Mouse (Mus musculus) mature B cell (primary cell): ENCODE measurements at regions not wholly inside any gene's neighbourhood (a gene's known extent, or its start where the extent isn't known, plus 50 kb on each side); places are given as distances from the start of the nearest gene placed in this dataset.
"Not testable (repeated sequence)": the region's sequence is repeated elsewhere in the genome, so short reads cannot be mapped to it uniquely, and the experiment has no call there.

Experiments used
- in situ Hi-C: fragments of 300-500 bp; cut with MboI; formaldehyde crosslinking; loops from 2 replicates; pipeline ENCODE4 v1.14.3; 2019

DNA sequence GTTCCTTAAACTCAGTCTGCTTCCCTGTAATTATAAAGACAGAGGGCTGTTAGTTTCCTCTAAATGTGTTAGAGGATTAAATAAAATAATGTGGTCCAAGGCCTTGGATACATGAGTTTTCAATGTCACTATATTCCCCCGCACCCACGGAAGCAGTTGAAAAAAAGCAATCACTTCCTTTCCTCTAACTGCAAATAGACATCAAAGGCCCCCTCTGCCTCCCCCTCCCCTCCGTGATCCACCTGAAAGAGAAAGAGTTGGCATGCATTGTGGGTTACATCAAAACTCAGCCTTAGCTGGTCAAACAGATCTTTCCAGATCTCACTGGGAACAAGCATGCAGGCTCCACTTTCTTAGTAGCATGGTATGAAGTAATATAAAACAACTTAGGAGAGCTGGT is 479.2 kb downstream of the Tns1 start:
- in situ Hi-C loops: no loop called here

DNA sequence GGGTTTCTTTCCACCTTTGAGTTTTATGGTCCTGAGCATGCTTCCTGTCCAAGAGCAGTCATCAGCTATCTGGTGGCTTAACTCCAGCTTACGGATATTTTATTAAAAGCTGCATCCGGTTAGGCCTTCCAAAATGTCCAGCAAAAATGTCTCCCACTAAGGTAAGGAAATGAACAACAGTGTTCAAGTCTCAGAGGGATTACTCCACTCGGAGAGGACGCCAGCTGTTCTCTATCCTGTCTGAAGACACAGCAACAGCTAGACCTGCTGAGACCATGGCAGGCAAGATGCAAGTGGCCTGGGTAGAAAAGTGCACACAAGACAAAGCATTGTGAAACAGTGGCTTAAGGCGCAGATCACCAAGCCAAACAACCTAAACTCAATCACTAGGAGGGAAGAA is 479.9 kb downstream of the Tns1 start:
- in situ Hi-C loops: no loop called here

DNA sequence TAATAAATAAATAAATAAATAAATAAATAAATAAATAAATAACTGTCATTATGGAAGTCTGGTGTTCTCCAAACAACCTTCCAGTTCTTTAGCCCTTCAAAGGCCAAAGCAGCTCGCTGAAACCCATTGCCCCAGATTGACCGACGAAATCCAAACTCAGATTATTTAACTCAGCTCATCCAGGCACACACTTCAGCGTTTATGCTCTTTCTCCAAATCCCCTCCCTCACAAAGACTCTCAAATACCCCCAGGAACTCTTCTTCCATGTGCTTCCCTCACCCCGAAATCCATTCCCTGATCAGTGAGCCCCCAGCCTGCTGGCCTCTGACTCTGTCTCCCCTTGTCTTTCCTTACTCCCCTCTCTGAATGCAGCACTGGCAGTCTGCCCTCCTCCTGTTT is 480.8 kb downstream of the Tns1 start:
- in situ Hi-C loops: no loop called here

DNA sequence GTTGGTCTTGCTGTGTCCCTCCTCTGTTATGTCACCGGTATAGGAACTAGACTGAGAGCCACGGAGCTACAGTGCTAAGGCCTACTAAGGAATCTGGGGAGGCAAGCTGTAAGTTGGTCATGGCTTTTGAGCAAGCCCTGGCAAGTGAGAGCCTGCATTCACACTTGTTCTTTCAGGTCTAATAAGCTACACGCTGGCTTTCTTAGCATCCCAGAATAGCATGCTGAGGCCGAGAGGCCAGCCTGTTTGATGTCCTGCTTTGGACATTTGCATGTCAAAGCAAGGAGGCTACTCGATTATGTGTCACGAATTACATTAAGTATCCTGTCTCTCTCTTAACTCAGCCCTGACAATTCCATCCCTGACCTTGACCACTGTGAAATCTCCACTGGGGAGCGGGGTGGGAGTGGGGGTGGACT is 481.5 kb downstream of the Tns1 start:
- in situ Hi-C loops: no loop called here

DNA sequence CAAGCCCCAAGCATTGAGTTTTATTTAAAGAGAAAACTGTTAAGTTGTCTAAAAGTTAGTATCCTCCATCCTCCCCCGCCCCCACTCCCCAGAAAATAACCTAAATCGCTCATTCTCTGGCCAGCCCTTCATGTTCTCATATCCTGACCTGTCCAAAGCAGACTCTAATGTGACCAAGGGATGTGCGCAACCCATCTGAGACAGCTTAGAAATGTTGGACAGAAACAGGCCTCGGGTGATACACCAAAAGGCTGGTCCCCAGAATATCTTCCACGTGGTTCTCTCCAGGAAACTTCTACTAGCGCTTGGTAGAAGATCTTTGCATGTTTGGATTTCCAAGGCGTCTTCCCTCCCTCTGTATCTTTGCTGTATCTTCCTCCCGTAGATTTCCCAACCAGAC is 482.8 kb downstream of the Tns1 start:
- in situ Hi-C loops: no loop called here

DNA sequence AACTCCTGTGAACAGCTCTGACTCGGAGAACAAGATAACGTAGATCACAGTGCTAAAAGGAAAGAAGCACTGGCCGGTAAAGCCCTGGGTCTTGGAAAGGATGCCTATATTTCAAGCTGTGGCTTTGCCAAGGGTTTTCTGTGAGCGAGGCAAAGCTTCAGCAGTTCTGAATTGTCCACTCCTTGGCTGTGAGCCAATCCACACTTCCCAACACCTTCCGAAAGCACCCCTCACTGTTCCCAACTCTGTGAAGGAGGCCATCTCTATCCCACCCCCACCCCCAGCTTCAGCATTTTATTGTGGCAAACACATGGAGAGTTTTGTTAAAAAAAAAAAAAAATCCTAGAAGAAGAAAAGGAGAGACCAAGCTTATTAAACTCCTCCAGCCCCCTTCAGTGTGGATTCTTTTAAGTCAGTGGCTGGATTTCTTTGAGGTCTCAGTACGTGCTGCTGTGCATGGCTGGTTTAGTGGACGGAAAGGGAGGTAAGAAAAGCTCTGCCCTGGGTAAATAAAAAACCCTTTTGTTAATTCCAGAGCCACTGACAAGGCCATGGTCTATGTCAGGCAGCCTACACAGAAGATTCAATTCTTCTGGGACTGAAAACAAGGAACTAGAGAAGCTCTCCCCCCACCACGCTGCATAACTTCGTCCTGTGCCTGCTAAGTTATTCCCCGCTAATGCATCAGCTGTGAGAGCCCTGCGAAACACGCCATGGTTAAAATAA is 483.4 kb downstream of the Tns1 start:
- in situ Hi-C loops: no loop called here

DNA sequence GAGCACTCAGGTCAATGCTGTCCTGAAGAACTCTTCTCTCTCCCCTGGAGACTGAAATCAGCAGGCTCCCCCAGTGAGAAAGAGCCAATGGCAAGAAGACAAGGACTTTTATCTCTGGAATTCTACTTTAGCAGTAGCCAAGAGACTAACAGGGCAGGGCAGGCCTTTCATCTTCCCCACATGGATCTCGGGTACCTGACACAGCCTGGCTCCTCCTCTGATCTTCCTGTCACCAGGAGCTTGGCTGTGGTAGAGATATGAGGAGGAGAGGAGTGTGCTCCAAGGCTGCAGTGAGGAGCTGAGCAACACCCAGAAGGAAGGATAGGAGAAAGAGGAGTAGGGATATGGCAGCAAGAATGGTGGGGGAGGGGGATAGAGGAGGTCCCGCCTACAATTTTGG is 488.5 kb downstream of the Tns1 start:
- in situ Hi-C loops: no loop called here

DNA sequence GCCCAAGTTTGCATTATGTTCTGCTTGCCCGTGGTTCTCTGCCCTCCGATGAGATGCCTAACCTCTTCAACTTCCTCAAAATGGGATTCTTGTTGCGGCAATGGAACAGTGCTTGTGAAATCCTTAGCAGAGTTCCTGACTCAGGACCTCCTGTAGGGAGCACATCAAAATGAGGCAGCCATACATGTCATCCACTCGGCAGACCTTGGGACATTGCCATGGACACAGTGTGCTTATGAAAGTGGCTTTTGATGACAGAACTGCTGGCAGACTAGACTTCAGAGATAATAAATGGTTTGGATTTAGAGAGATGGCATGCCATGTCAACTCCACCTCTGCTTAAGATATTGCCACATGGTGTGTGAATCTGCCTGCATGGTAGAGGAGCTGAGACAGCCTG is 489.4 kb downstream of the Tns1 start:
- in situ Hi-C loops: no loop called here

DNA sequence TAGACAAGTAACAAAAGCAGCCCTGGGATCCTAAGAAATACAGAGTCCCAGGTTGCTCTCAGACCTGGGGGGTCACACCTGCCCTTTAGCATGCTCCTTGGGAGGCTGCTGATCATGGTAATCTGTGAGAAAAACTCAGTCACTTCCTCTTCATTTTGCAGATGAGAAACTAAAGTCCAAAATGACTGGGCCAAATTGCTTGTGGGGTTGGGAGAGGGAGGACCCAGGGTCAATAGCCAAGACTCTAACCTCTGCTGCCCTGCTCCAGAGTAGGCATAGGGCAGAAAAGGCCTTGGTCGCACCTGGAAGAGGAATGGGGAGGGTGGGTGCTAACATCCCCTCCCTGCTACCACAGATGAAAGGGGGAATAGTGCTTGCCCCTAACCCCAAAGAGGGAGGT is 491.2 kb downstream of the Tns1 start:
- in situ Hi-C loops: no loop called here

DNA sequence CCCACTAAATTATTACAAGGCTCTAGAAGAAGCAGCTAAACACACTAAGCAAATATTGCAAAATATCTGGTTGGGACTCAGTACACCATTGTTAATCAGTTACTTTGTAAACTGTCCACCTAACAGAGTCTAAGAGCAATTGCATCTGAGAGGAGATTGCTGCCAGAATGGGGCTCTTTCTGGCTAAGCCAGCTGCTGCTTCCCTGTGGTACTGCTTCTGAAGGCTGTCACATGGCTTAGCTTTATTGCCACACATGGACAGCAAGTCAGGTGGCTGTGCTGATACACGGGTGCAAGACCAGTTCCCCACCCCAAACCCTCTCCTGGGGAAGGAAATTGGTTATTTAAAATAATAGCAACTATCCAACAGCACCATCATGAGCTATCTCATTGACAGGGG is 493.9 kb downstream of the Tns1 start:
- in situ Hi-C loops: no loop called here

DNA sequence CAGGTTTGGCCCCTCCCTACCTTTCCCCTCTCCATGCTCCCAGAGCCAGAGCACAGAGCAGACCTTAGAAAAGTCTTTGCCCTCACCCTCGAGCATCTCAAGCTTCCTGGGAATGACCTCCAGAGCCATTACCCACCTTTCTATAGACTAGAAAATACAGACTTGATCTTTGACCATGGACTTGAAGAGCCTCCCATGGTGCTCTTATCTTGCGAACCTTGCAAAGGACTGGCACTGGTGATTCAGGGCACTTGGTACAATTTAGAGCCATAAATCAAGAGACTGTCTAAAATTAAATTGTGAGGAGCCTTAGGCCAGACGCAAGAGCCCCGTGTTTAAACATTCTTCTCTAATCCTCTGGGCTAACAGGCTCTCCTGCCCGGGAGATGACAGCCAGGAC is 498.9 kb downstream of the Tns1 start:
- in situ Hi-C loops: no loop called here

DNA sequence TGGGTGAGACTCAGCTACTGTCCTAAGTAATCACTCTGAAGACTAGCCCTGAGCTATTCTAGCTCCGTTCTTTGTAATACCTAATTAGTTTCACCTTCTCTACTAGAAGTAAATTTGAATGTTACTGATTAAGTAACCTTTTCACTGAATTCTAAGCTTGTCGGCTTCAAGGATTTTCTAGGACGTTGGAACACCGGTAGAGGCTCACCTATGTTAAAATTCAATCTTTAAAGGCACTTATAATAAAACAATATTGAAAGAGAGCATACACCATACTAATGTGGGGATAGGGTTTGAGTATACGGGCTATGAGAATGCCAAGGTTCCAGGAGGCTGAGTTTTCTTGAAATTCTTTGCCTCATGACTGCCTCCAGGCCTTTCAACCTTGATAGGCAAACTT is 503.1 kb downstream of the Tns1 start:
- in situ Hi-C loops: not testable (repeated sequence)

DNA sequence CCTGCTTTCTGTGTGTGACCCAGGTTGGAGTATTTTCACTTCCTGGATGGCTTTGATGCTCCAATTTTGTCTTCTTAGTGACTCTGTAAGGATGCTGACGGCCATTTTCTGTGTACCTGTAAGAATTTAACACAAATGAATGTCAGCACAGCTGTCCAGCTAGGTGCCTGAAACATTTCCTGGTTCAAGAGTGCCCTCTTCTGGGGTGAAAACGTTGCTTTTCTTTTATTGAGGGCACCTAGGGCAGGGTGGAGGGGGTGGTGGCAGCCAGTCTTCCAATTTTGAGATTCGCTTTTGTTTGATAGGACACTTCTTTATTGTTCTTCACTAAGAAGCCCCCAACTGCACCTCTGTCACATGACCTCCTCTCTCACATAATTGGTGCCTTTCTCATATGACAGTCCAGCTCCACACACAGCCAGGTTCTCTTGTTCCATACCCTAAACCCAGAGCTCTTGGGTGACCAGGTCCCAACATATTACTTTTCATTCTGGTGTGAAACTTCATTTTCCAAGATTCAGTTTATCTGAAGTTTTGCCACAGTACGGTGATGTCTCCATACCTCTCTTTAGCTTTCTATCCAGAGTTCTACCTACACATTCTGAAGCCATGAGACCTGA is 505.6 kb downstream of the Tns1 start:
- in situ Hi-C loops: no loop called here

DNA sequence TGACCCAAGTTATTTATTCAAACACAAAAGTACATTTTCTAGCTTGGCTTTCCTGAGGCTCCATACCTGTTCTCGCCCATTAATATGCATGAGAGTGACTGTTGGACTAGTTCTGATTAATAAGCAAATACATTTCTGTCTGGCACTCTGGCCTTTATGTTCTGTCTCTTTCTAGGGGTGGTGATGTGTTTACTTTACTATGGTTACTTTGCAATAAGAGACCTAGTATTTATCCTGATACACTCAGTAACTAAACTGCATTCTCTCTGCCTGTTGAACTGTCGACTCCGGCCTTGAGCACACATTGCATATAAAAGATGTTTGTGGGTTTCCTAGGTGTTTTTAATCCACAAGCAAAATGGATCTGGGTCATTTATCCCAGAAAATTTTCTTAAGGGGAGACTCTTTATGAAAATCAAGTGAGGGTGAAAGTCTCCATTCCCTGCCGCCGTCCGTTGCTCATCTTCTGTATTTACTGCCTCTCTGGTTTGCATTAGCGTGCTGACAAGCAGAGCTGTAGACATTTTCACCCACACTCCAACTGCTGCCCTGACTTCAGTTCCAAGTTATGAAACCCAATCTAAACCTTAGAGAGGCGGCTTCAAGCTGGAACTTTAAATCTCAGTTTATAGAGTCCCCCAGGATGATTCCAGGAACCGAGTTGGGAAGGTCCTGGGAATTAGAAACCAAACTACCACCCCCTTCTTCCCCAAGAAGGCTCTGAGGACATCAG is 530.4 kb downstream of the Tns1 start:
- in situ Hi-C loops: no loop called here

DNA sequence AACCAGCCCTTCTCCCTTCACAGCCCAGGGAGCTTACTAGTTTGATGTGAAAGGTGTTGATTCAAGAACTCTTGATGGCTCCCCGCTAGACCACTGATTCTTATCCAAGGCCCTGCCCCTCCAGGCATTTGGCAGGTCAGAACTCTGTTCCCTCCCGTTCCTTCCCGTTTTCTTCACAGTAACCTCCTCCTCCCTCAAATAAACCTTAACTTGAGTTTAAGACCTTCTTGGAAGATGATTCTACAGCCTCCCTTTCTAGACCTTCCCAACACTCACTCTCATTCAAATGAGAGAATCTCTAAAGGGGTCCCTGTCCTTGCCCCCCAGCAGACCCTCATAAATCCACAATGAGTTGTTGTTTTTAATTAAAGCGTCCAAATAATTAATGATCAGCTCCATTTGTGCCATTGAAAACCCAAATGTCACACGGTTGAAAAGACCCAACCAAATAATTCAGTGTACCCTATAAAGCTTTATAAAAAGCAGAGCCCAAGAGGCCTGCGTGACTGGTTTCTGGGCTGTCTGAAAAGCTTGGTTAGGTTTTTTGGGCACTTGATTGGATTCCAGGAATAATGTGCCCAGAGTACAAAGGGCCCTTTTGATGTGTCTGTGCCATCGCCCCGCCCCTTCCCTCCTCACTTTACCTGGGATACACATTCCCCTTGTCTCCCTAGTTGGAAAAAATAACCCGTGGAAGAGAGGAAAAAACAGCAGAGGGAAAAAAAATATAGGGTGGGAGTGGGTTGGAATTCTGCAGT is 532.7 kb downstream of the Tns1 start:
- in situ Hi-C loops: no loop called here

DNA sequence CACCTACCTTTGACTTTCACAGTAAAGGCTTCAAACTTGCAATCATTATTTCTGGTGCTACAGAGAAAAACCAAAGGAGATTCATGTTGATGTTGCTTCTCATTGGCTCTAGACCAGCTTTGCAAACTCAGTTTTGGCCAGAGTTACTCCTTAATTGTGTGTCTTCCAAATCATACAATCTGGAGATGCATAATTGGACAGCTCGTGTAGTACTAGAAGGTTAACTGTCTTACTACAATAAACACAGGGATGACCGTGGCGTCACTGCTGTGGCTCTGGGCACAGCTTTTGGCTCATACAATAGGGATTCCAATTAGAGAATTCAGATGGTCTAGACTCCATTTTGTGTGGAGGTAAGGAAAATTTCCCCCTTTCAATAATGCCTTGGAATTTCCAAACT is 544.6 kb downstream of the Tns1 start:
- in situ Hi-C loops: no loop called here

DNA sequence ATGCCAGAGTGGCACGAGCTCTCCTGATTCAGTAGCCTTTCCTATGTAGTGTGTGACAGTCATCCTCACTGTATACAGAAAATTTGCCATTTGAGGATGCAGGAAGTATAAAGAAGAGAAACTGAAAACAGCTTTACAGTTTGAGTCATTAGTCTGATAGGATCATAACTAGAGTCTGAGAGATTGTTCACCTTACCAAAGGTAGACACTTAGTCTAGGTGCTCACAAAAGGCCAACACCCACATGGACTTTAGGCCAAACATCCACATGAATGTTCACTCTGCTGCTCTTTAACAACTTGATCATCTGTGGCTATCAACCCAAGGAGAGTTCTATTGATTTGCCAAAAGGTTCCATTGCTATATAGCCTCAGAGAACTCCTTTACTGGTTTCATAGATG is 547.2 kb downstream of the Tns1 start:
- in situ Hi-C loops: no loop called here

DNA sequence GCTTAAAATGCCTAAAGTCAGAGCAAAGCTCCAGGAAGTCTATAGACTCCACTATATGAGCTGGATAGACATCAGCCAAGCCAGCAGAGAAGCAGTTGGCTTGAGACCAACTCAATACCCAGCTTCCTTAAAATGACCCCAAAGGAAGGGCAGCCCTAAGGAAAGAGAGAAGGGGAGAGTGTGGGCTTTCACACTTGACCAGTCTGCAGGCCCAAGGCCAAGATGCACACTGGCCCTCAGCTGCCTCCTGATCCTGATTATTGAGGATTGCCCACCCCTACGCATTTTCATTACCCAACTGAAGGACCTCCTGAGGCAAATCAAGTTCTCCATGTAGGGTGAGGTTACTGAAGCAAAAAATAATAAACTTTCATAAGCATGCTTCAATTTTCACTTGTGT is 548.6 kb downstream of the Tns1 start:
- in situ Hi-C loops: no loop called here

DNA sequence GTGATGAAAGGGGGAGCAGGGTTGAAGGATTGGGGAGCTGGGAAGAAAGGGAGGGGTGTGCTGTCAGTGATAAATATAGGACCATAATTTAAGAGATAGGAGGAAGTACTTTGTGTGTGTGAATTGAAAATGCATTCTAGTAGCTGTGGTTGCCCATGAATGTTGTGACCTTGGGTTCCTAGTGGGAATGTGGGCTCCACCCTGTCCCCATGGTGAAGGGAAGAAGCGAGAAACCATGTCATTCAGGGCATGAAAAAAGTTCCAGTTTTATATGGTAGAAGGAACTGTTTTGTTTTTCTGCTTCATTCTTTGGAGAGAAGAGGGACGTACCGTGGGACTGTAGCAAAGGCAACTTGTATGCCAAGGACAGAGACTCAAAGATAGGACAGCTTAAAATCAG is 553.3 kb downstream of the Tns1 start:
- in situ Hi-C loops: no loop called here

DNA sequence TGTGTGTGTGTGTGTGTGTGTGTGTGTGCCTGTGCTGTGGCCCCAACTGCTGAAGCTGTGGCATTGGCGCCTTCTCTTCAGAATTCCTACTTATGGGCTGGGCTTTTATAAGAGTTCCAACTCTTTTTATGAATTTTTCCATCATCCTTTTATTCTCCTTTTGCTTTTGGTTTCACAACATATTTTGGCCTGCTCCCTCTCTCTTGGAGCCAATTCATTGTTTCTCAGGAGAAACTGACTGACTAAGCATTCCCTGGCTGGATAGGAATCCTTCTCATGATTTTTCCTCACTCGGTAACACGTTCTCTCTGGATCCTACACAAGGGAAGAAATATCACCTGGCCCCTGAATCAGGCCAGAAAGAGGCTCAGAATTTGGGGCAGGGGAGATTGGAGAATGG is 551.1 kb upstream of the Tnp1 start:
- in situ Hi-C loops: no loop called here

DNA sequence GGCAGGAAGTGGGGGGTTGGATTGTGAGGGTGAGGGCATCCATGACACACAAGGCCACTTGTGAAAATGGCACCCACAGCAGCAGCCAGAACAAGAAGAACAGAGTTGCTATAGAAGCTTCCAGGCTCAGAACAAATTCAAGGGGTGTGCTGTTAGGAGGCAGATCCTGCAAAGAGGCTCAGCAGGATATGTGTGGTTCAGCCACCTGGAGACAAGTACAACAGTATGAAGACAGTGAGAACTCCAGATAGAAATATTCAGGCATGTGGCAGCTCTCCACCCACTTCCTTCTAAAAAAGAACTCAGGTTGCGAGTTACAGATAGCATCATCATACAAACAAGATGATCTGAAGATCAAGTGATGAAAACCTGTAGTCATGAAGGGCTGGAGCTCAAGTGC is 544.9 kb upstream of the Tnp1 start:
- in situ Hi-C loops: no loop called here

DNA sequence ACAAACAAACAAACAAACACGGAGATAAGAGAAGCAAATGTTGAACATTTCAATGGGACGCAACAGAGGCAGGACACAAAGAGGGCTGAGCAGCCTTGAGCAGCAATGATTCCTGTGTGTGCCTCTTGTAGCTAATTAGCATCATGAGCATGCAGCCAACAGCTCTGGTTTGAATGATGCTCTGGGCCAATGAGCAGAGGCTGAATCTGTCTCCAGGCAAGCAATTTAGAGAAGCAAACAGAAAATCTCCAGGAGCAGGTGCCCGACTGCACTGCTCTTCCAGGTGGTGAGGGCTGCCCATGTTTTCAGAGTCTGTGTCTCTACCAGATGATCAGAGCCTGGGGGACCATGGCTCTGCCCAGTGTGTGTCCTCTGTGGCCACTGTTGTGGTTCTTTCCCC is 532.2 kb upstream of the Tnp1 start:
- in situ Hi-C loops: no loop called here

DNA sequence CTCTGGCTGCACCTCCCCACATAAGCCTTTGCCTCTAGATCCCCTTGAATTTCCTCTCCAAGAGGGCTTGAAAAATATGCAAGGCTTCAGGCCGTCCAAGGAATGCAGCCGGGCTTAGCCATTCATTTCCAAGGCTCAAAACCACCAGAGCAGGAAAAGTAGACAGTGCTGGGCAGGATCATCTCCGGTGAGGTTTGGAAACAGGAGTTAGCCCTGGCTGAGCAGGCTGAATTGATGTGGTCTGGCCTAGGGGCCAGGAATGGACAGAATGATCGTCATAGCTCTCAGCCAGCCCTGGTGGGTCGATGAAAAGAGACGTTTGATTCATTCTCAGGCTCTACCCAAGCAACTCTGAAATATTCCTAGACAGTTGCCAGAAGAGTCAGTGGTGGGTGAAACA is 529.7 kb upstream of the Tnp1 start:
- in situ Hi-C loops: no loop called here
